Mouse (Mus musculus): ENCODE results near the gene Mybl2. TPM values are rescaled to one million over a fixed set of nuclear protein-coding genes. Genes with fewer than 3 reads are reported as not detected.

The Mybl2 gene
- polyA plus RNA-seq, 1 experiment from 2014 or later = 6.7 TPM

GRCm38 (mm10) chr2:163123496-163123895, 69.0 kb downstream of the Mybl2 start:
- WGBS = 89% methylated on average over 5 of the region's 5 CpGs
- H3K4me2 ChIP-seq = no peak overlapping the region
- no peaks in the 10 kb centered on the region for H3K36me3 ChIP-seq
- ATAC-seq (ENCODE audit: low FRiP score, low read depth) = no peak
- no peak overlapping the region for H3K27ac ChIP-seq (replicated peaks)
- H3K4me1 ChIP-seq (replicated peaks) = peaks cover 17% of the 10 kb centered on the region
- H3K9me3 ChIP-seq = no peaks in the 10 kb centered on the region
- 0 out of 2 replicates have a peak, but pooled peaks cover 8% of the 10 kb centered on the region for H3K27me3 ChIP-seq
- H3K9ac ChIP-seq = no peak overlapping the region
- no peak overlapping the region for H3K4me3 ChIP-seq

DNA sequence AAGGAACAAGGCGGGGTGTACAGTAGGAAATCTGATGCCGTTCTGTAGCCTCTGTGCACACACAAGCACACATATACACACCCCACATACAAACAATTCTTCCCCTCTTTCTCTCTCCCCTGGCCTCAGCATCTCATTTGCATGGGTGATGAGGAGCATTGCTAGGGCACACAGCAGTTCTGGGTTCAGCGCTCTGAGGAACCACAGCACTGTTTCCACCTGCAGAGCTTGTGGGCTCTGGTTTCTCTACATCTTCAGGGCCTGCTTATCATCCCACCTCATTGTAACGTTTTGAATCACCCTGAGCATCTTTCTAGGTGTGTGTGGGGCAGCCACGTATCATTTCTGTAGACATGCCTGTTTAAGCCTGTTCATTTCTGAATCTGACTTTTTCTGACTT, 76.3 kb downstream of the Mybl2 start:
- no peak overlapping the region for H3K4me3 ChIP-seq

GRCm38 (mm10) chr2:163132314-163132713, 77.8 kb downstream of the Mybl2 start:
- H3K27ac ChIP-seq (replicated peaks) = no peak overlapping the region
- no peaks in the 10 kb centered on the region for H3K4me1 ChIP-seq (replicated peaks)
- ATAC-seq (ENCODE audit: low FRiP score, low read depth) = no peak
- 88% methylated on average over 5 of the region's 5 CpGs for WGBS
- no peaks in the 10 kb centered on the region for H3K36me3 ChIP-seq
- H3K9ac ChIP-seq = no peak overlapping the region
- H3K4me3 ChIP-seq = no peak overlapping the region
- H3K27me3 ChIP-seq = no peaks in the 10 kb centered on the region
- no peaks in the 10 kb centered on the region for H3K9me3 ChIP-seq
- no peak overlapping the region for H3K4me2 ChIP-seq

More for the DNA sequence above, 76.3 kb downstream of the Mybl2 start:
- H3K4me2 ChIP-seq = no peak overlapping the region
- no peaks in the 10 kb centered on the region for H3K4me1 ChIP-seq (replicated peaks)
- H3K9ac ChIP-seq = no peak overlapping the region
- no peaks in the 10 kb centered on the region for H3K27me3 ChIP-seq
- ATAC-seq (ENCODE audit: low FRiP score, low read depth) = no peak
- no peaks in the 10 kb centered on the region for H3K9me3 ChIP-seq
- H3K27ac ChIP-seq (replicated peaks) = no peak overlapping the region
- H3K36me3 ChIP-seq = no peaks in the 10 kb centered on the region
- 79% methylated on average over 5 of the region's 5 CpGs for WGBS

Small RNA genes within 50 kb of the gene (microRNA-seq; reads per million reads assigned to microRNA genes)
- gene Gm22174 = not detected
- not detected for gene Mir7003

Other genes starting within 250 kb of the Mybl2 start
- gene Srsf6, start 123.2 kb upstream of the Mybl2 start, polyA plus RNA-seq (2015; fragmentation: Nextera tagmentation; extraction: Ambion mirVana) = 131 and 134 TPM in 2 replicates
- gene L3mbtl1, start 111.2 kb upstream of the Mybl2 start, polyA plus RNA-seq (2015; fragmentation: Nextera tagmentation; extraction: Ambion mirVana) = 4.8 and 5.0 TPM in 2 replicates
- gene Sgk2, start 67.4 kb upstream of the Mybl2 start, polyA plus RNA-seq (2015; fragmentation: Nextera tagmentation; extraction: Ambion mirVana) = 0.12 TPM in 1 of 2 replicates, not detected in the other
- 35.6 and 37.8 TPM in 2 replicates for gene Ift52, start 37.3 kb upstream of the Mybl2 start, polyA plus RNA-seq (2015; fragmentation: Nextera tagmentation; extraction: Ambion mirVana)
- gene Gtsf1l, start 33.2 kb downstream of the Mybl2 start, polyA plus RNA-seq (2015; fragmentation: Nextera tagmentation; extraction: Ambion mirVana) = 0.20 TPM in 1 of 2 replicates, not detected in the other
- 26.1 and 32.2 TPM in 2 replicates for gene Tox2, start 148.4 kb downstream of the Mybl2 start, polyA plus RNA-seq (2015; fragmentation: Nextera tagmentation; extraction: Ambion mirVana)

Data from hindbrain, embryonic 15.5 days (tissue).